Mouse (Mus musculus) ES-E14 (cell line): ENCODE measurements around the gene Spint3.

Experiments used
- HCFC1 ChIP-seq: IDR thresholded peaks from 2 replicates; pipeline ENCODE4 v1.6.1; 2012; ENCODE audit warnings: low read length, inconsistent platforms, borderline replicate concordance; ENCODE audit not compliant: insufficient read depth
- ZC3H11A ChIP-seq: IDR thresholded peaks from 2 replicates; pipeline ENCODE4 v1.6.1; 2012; ENCODE audit warnings: low read depth, mild to moderate bottlenecking, inconsistent platforms, low read length, borderline replicate concordance

- no peak for TF ChIP-seq HCFC1
- TF ChIP-seq ZC3H11A, result peak; percentile 65; the same call in 1 of the 2 replicates
These were observed 42.1 kb downstream of the Spint3 start for GRCm38 (mm10) chr2:164531169-164531568.
